Mouse (Mus musculus) lung, postnatal 25 days (tissue): ENCODE results near the gene Nepro.

ENCODE experiments used
- DNase-seq: peaks from one replicate; pipeline ENCODE4 v3.0.0; 2022; ENCODE audit warnings: low spot score

Gene Nepro

GRCm38 (mm10) chr16:44703458-44703857 lies 20.6 kb upstream of the Nepro start:
- no peak for DNase-seq

GRCm38 (mm10) chr16:44716305-44717140 lies 7.6 kb upstream of the Nepro start:
- DNase-seq, result peak; percentile 57

GRCm38 (mm10) chr16:44717141-44717634 lies 6.9 kb upstream of the Nepro start:
- no peak for DNase-seq

- DNase-seq, result no peak
Measured at GRCm38 (mm10) chr16:44717838-44718237, 6.3 kb upstream of the Nepro start.

- DNase-seq, result peak; percentile 53
Measured at GRCm38 (mm10) chr16:44719349-44719748, 4.8 kb upstream of the Nepro start.

GRCm38 (mm10) chr16:44720518-44720917 lies 3.6 kb upstream of the Nepro start:
- no peak for DNase-seq

GRCm38 (mm10) chr16:44722666-44723065 lies 1.4 kb upstream of the Nepro start:
- DNase-seq, result no peak

- DNase-seq, result no peak
Measured at GRCm38 (mm10) chr16:44724847-44725246, 746 bp downstream of the Nepro start.

GRCm38 (mm10) chr16:44725286-44726223 lies 1.5 kb downstream of the Nepro start:
- peak; percentile 90 for DNase-seq

- no peak for DNase-seq
Measured at GRCm38 (mm10) chr16:44727525-44727924, 3.4 kb downstream of the Nepro start.

- no peak for DNase-seq
Measured at GRCm38 (mm10) chr16:44734059-44734458, 10.0 kb downstream of the Nepro start.

GRCm38 (mm10) chr16:44735676-44736075 lies 11.6 kb downstream of the Nepro start:
- no peak for DNase-seq

GRCm38 (mm10) chr16:44736118-44736517 lies 12.0 kb downstream of the Nepro start:
- DNase-seq, result peak; percentile 13

GRCm38 (mm10) chr16:44742753-44743152 lies 18.7 kb downstream of the Nepro start:
- no peak for DNase-seq

GRCm38 (mm10) chr16:44745471-44745865 lies 21.4 kb downstream of the Nepro start:
- DNase-seq, result no peak

- DNase-seq, result peak; percentile 90
Measured at GRCm38 (mm10) chr16:44745866-44746562, 21.9 kb downstream of the Nepro start, which contains the start of gene Gtpbp8. Gtpbp8 (minus strand) TSS chr16:44746363.

- DNase-seq, result no peak
Measured at GRCm38 (mm10) chr16:44748007-44748406, 23.9 kb downstream of the Nepro start.

- DNase-seq, result no peak
Measured at GRCm38 (mm10) chr16:44757700-44758099, 33.6 kb downstream of the Nepro start.

GRCm38 (mm10) chr16:44761811-44762210 lies 37.7 kb downstream of the Nepro start:
- DNase-seq, result no peak

- no peak for DNase-seq
Measured at GRCm38 (mm10) chr16:44765555-44766319, 41.6 kb downstream of the Nepro start, which contains the start of gene Cd200r1. Cd200r1 (plus strand) TSS chr16:44765736.

- DNase-seq, result no peak
Measured at GRCm38 (mm10) chr16:44766320-44766892, 42.3 kb downstream of the Nepro start.
